Mouse (Mus musculus): Measurements from ENCODE around the gene Klf16. TPM values are rescaled to one million over a fixed set of nuclear protein-coding genes. Genes with fewer than 3 reads are reported as not detected.

Gene Klf16
- total RNA-seq (2015; ENCODE audit: low replicate concordance), result 0.96 and 1.0 TPM in 2 replicates
- total RNA-seq (2017; ENCODE audit: low replicate concordance), result 2.3 and 4.2 TPM in 2 replicates

- ATAC-seq (replicated peaks; ENCODE audit: low FRiP score, poor library complexity, severe bottlenecking), result peak; percentile 63
Measured at GRCm38 (mm10) chr10:80577195-80578130, at the start of gene Klf16. TSS of gene Klf16 (minus strand) at chr10:80577321.

DNA sequence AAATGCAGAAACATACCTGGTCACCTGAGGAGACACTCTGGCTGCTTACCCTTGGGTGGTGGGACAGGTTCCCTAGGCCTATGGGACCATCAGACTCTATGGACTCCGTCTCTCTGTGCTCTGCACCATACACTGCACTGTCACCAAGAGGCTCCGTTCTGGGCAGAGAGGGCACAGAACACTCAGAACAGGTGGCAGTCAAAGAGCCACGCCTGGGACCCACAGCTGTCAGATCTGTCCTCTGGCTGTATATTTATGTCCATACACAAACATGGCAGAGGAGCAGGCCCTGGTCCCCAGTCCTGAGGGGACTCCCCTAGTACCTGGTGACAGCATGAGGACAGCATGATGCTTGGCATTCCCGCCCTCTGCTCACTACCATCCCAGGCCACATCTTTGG is 48.6 kb upstream of the Klf16 start:
- ATAC-seq (replicated peaks; ENCODE audit: low FRiP score, poor library complexity, severe bottlenecking), result no peak

GRCm38 (mm10) chr10:80623457-80624191 is 46.5 kb upstream of the Klf16 start:
- ATAC-seq (replicated peaks; ENCODE audit: low FRiP score, poor library complexity, severe bottlenecking), result no peak

GRCm38 (mm10) chr10:80622661-80623456 is 45.7 kb upstream of the Klf16 start, which contains the start of gene Csnk1g2:
TSS of gene Csnk1g2 (plus strand) at chr10:80622838.
- ATAC-seq (replicated peaks; ENCODE audit: low FRiP score, poor library complexity, severe bottlenecking), result no peak

- ATAC-seq (replicated peaks; ENCODE audit: low FRiP score, poor library complexity, severe bottlenecking), result peak; percentile 82
Measured at GRCm38 (mm10) chr10:80621940-80622660, 45.0 kb upstream of the Klf16 start.

DNA sequence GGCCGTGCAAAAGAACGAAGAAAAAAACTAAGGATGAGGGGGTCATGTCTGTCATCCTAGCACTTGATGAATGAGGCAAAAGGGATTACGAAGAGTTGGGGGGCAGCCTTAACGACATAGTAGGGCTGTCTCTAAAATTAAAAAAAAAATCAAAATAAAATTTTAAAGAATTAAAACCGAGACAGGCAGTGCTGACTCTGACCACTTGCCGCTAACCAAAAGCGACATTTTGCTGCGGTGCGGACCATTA is 44.5 kb upstream of the Klf16 start:
- no peak for ATAC-seq (replicated peaks; ENCODE audit: low FRiP score, poor library complexity, severe bottlenecking)

DNA sequence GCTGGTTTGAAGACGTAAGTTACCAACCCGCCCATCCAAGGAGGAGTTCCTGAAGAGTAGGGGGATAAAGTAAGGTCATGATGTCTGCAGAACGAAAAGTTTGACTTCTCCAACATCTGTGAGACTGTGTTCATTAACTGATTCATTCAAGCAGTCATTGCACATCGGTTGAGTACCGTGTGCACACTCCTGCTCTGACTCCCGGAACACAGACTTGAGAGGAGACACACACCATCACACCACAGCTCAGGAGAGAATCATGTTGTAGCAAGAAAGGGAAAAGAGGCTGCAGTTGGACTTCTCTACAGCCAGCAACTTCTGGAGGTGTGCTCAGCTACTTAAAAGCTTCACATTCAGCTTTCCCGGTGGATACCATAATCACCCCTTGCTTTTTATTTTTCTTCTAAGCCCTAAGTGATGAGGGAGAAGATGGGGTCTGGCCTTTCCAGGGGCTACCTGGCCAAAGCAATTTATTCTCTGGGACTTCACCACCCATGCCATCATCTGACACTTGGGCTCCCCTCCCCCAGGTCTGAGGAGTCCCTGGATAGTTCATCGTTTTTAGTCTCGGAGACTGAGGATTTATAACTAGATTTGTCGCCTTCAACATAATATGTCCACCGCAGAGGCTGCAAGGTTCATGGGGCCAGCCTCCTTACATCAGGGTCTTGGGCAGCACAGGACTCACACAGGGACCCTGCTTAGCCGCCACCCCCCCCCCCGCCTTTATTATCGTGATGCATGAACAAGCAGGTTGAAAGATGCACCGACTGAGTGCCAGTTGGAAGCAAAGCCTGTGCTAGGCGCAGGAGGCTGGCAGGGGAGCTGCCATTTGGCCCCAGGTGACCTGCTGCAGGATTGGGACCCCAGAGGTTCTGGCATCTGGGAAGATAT is 43.9 kb upstream of the Klf16 start:
- ATAC-seq (replicated peaks; ENCODE audit: low FRiP score, poor library complexity, severe bottlenecking), result 0 out of 2 replicates have a peak, but pooled peaks have one; percentile 0

DNA sequence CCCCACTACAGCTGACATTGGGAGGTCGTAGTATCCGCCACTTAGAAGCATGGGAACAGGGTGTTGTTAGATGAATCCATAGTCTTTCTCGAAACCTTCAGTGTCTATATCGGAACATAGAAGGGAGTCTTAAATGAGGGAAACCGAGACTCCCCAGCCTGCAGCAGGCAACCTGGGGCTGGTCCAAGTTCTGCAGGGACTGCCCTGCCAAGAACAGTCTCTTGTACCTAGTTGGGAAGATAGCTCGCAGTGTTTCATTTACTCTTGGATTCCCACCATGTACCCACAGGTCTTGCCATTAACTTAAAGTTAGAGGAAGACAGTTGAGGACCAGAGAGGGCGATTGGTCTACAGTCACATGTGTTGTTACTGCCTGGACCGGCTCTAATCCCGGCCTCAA is 43.2 kb upstream of the Klf16 start:
- ATAC-seq (replicated peaks; ENCODE audit: low FRiP score, poor library complexity, severe bottlenecking), result no peak

DNA sequence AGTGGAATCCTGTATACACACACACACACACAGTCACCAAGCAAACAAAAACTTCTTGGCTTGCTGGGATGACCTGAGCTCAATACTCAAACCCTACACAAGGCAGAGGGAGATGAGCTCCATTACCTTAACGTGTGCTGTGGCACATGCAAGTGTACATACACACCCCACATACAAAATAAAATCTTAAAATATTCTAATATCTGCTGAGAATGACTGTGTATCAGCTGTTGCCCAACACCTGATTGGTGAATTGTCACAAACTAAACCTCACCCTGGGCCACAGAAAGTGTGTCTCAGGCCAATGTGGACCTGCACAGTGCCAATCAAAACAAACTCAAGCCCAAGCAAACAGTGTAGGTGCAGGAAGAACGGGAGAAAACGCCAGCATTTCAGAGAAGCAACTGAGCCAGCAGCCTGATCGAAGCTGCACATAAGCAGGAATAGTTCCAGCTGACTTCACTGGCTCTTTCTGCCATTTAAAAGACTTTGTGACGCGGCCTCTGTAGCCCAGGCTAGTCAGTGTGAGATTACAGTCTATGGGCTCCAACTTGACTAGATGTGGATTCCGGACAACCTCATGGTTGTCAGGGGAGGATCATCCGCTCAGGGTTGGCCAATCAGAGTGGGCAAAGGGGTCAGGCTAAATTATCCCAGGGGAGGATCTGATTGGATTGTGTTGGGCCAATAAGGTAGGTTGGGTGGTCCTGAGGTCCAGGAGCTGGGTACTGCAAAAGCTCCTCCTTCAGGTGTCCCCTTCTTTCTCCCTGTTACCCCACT is 42.5 kb upstream of the Klf16 start:
- ATAC-seq (replicated peaks; ENCODE audit: low FRiP score, poor library complexity, severe bottlenecking), result no peak

DNA sequence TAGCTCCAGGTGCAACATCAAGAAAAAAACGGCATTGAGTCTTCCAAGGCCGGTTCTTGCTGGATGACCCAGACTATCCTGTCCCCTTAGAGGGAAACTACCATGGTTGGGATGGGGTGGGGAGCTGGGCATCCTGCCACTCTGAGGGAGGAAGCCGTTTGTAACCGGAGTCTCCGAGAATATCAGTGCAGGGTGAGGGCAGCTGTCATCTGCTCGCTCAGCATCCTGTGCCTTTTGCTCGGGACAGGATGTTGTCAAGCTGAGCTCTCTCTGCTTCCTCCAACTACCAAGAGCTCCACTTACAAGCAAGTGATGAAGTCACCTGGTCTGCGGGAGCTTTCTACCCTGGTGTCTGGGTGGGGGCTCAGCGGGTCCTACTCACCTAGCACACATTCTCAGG is 41.1 kb upstream of the Klf16 start:
- ATAC-seq (replicated peaks; ENCODE audit: low FRiP score, poor library complexity, severe bottlenecking), result no peak

- ATAC-seq (replicated peaks; ENCODE audit: low FRiP score, poor library complexity, severe bottlenecking), result no peak
Measured at GRCm38 (mm10) chr10:80614351-80614750, 37.2 kb upstream of the Klf16 start.

GRCm38 (mm10) chr10:80613821-80614220 is 36.7 kb upstream of the Klf16 start:
- ATAC-seq (replicated peaks; ENCODE audit: low FRiP score, poor library complexity, severe bottlenecking), result no peak

DNA sequence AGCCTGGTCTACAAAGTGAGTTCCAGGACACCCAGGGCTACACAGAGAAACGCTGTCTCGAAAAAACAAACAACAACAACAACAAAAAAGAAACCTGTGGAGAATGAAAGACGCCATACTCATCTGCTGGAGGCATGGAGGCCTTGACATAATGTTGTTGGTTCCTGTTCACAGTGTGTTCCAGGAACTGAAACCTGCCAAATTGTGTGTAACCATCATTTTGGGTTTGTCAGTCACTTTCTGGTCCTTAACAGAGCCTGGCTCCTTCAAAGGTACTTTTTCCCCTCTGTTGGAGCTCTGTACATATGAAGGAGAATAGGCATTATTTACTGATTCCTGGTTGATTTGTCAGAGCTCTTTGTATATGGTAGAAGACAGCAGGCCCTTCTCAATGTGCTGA is 34.8 kb upstream of the Klf16 start:
- no peak for ATAC-seq (replicated peaks; ENCODE audit: low FRiP score, poor library complexity, severe bottlenecking)

- 0 out of 2 replicates have a peak, but pooled peaks have one; percentile 52 for ATAC-seq (replicated peaks; ENCODE audit: low FRiP score, poor library complexity, severe bottlenecking)
Measured at GRCm38 (mm10) chr10:80611024-80611423, 33.9 kb upstream of the Klf16 start.

DNA sequence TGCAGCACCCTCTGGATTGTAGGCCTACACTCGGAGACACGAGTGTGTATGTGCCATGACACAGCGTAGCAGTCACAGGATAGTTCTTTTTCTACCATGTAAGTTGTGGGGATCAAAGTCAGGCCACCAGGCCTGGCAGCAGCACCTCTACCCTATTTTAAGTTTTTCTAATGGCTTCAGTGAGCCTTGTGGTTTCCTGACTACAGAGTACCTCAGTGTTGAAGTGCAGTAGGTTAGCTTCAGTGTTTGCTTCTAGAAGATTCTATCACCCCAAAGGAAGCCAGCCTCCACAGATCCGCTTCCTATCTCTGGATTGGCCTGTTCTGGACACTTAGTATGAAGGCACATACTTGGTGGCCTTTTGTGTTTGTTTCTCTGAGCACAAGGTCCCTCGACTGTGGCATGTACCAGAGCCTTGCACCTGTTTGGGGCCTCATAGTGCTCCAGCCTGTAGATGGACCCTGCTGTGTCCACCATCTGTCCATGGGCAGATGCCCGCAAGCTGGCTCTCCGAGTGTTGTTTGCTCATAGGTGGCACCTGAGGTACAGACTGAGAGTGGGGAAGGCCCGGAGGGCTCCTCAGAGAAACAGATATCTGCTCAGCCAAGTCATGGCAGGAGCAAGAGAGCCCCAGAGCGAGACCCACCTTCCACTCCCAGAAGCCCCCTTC is 33.1 kb upstream of the Klf16 start:
- no peak for ATAC-seq (replicated peaks; ENCODE audit: low FRiP score, poor library complexity, severe bottlenecking)

DNA sequence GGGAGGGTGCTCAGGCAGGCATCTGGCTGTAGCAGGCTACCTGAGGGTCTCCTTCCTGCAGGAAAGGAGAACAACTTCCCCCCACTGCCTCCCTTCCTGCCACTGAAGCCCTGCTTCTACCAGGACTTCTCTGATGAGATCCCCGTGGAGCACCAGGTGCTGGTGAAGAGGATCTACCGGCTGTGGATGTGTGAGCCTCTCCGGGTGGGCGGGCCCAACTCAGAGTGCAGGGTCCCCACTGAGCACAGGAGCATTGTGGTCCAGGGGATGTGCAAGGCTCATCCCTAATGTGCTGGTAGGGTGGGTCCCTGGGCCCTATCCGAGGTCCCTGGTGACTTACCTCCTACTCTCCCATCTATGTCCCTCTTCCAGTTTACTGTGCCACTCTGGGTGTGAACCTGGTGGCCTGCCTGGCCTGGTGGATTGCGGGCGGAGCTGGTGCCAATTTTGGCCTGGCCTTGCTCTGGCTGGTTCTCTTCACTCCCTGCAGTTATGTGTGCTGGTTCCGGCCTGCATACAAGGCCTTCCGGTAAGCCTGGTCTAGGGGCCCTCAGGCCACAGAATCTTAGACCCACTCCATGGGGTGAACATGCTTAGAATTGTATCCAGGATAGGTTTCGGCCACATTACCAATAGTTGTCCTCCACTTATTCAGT is 32.3 kb upstream of the Klf16 start:
- ATAC-seq (replicated peaks; ENCODE audit: low FRiP score, poor library complexity, severe bottlenecking), result no peak

DNA sequence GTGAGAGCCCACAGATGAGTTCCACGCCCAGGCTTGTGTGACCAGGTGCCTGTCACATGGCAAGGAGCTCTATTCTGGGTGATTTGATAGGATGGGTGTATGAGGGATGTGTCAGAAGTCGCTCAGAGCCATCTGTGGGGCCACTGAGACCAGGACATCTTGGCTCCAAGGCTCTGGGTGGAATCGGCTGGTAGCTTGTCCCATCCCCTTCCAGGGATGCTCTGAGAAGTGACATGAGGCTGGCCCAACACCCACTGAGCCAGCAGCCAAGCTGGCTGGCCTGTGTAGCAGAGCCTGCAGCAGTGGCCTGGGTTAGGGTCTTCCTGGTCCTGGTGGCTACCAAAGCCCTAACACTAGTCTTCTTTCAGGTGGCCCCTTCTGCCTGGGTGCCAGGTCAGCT is 31.3 kb upstream of the Klf16 start:
- ATAC-seq (replicated peaks; ENCODE audit: low FRiP score, poor library complexity, severe bottlenecking), result no peak
